Mouse (Mus musculus) WW6 (cell line): ENCODE results near the gene Npepps.

ENCODE experiments used
- DNase-seq: peaks from one replicate; pipeline ENCODE4 v3.0.0-alpha.2; 2013; ENCODE audit warnings: low read depth, low spot score

The Npepps gene

DNA sequence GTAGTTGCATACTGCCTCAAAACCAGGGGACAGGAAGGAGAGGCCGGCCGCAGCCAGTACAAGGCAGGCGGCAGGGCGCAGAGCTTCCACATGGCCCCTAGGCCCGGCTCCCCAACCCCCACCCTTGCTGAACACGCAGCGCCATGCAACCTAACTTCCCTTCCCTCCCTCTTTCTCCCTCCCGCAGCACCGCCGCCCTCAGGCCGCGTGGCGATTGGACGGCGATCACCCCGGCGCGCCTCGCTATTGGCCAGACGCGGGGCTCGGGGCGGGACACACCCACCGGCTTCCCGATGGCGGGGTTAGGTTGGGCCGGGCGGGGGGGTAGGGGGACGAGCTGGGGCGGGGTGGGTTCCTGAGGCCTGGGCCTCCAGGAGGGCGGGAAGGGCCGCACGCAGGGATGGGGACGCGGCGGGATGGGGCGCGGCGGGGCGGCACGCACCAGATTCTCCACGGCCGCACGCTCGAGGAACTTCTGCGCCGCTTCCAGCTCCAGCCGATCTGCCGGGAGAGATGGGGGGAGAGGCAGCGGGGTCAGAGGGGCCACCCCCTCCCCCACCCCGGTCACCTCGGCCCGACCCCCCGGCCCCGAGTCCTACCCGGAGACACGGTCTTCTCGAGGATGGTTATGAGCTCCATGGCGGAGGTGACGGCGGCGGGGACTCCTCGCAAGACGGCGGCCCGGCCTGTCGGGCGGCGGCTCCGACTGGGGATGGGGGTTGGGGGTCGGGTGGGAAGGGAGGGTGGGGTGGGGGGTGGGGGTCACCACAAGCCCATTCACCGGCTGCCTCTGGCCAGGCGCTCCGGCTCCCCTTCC is 93.3 kb downstream of the Npepps start:
- peak; percentile 96 for DNase-seq

DNA sequence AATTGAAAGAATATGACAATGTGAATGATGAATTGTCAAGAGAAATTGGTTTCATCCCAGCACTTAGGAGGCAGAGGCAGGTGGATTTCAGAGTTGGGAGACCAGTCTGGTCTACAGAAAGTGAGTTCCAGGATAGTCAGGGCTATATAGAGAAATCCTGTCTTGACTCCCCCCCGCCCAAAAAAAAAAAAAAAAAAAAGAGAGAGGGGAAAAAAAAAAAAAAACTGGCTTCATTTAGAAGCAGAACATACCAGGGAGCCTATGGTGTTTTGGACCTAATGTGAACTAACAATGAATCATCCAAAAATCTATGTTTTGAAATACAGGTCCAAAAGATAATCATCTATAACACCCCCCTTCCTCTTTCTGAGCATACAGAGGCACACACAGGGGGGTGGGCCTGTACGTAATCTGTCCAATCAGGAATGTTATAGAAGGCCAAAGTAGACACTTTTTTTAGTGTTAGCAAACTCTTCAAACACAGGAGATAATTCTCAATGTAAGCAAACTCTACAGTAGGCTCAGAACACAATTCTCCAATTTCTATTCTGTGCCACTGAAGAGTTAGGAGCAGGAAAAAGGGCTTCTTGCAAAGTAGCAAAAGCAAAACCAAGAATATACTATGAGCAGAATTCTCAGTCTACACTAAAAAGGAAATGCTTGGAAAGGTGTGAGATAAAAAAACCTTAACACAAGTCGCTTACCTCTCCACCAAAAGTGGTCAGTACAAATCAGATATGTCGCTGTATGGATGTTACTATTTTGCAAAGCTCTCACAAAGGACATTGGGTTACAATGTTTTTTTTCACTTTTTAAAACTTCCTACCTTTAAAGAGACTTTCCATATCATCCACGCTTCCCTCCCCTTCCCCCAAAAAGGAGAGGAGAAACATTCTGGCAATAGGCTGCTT is 94.5 kb downstream of the Npepps start:
- no peak for DNase-seq

DNA sequence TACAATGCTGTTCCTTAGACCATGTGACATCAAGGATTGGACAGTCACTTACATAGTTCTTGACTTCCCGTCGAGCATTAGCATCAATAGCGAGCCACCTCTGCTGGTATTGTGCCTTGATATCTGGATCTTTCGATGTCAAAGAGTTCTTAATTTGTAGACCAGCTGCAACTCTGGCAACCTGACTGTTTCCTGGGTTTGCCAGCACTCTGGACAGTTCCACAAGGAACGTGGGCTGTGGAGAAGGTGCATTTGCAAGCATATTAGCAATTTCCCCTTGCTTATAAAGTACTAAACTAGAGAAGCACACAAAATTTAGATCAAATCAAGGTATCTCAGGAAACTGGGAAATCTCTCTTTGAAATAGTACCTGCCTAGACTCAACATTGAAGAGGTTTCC is 95.6 kb downstream of the Npepps start:
- DNase-seq = no peak

DNA sequence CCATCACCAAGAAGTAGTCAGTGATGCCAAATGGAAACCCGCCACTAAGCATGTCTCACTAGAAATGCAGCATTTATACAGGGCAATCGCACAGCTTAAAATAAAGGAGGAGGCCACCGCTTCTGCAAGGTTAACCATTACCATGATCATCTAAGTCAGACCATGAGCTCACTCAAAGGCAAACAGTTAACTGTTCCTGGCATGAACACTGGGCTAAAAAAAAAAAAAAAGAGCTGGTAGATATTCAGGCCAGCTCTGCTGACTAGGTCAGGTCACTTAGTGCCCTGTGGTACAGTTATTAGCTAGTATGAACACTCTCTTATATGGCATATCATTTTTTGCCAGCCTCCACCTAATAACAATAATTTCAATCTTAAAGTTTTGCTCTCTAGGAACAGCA is 98.0 kb downstream of the Npepps start:
- no peak for DNase-seq

DNA sequence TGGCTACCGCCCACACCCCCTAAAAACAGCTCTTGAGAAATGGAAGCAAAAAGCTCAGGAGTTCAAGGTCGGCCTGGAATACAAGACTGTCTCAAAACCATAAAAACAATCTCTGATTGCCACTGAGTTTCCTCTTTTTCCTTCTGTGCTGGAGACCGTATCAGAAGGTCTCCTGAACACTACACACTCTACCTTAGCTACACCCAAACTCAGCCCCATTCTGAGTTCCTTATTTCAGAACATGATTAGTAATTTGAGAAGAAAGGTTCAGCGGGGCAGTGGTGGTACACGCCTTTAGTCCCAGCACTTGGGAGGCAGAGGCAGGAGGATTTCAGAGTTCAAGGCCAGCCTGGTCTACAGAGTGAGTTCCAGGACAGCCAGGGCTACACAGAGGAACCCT is 99.4 kb downstream of the Npepps start:
- no peak for DNase-seq

DNA sequence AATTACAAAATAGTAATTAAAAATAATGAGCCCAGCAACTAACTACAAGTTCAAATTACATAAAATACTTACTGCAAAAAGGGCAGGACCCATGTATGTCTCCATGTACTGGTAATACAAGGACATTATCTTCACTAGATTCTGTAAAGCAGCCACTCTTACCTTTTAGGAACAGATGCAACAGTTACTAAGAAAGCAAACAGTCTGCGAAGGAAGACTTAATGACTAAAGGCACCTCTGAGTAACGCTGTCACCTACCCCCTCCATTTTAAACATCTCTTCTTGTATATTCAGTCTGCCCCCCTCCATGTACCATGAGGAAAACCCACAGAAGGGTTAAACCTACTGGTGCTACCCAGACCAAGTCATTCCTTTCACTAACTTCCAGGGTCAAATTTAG is 102.2 kb downstream of the Npepps start:
- no peak for DNase-seq

DNA sequence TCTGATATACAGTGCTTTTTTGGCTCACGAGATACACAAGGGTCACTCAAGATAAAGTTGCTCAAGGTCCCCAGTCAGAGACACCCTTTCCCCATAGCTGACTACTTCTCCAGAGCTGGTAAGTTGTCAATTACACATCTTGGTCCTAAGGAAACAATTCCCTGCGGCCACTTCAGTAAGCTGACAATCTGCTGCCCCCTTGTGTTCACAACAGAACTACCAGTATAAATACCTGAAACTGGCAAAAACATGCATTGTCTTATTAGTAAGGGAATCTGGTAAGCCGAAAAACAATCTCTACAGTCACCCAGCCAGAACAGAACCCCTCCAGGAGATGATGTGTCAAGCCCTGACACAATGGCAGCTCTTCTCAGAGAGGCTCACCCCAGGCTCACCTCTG is 103.6 kb downstream of the Npepps start:
- DNase-seq = no peak

DNA sequence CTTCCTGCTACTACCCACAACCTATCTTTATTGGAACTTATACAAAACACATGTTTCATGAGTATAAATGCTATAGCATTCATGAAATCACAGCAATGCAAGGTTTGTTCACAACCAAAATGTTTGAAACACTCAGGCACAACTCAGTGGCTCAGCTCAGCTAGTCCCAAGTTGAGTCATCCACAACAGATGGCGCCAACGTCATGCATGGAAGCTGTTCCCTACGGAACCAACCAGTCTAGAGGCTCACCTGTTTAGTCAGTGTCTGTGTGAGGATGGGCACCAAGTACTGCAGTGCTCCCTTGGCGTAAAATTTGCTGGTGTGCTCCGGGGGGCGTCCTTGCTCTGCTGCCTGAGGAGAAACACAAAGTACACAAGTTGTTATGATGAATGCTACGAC is 104.9 kb downstream of the Npepps start:
- DNase-seq = no peak

DNA sequence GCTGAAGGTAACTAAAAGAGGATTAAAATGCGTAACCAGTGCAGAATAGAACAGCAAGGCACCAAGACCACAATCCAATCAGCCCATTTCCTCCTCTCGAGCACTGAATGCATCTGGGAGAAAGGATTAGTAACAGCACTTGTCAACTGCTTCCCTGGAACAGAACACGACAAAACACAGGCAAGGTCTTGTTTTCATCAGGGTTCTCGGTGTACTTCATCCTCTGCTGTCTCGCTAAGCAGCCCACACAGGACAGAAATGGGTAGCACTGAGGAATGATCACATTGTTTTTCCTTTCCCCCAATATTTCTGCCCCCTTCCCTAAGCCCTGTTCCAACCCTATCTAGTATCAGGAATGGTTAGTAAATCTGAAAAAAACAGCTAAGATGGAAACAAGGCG is 120.1 kb downstream of the Npepps start:
- DNase-seq = no peak

DNA sequence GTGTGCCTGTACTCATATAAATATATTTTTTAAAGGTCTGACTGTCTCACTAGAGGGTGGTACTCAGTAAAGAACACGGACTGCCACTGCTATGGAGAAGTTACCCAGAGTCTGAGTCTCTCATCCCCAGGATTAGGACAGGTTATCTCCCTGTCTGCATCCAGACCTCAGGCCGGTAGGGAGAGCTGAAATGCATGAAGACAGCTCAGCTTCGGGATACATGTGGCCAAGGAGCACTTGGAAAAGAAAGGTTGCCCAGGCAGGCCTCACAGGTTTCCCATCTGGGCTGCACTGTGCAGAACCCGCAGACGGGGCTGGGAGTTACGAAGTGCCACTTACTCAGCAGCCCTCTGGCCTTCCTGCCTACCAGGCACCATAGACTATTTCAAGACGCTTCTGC is 123.4 kb downstream of the Npepps start:
- no peak for DNase-seq
